Mouse (Mus musculus) forebrain, embryonic 16.5 days (tissue): Measurements from ENCODE around the gene Rab26. TPM values are rescaled to one million over a fixed set of nuclear protein-coding genes. Genes with fewer than 3 reads are reported as not detected.

Experiments used
- ATAC-seq: fragments of 200-750 bp; cut with Nextera tagmentation; 2 replicates; pipeline ENCODE4 v1.8.0; 2017; ENCODE audit warnings: mild to moderate bottlenecking, moderate library complexity
- H3K27ac ChIP-seq: fragments of 300-500 bp; sonication (generic); 2 replicates; pipeline ENCODE4 v1.5.1; 2014; ENCODE audit warnings: low read length, control low read depth
- H3K27me3 ChIP-seq: fragments of 300-500 bp; sonication (generic); replicated peaks from 2 replicates; pipeline ENCODE4 v1.6.1; 2014; ENCODE audit warnings: low read length; ENCODE audit not compliant: control insufficient read depth, insufficient read depth
- H3K36me3 ChIP-seq: fragments of 300-500 bp; sonication (generic); 2 replicates; pipeline ENCODE4 v1.6.1; 2014; ENCODE audit not compliant: control insufficient read depth, insufficient read depth
- H3K4me1 ChIP-seq: fragments of 300-500 bp; sonication (generic); replicated peaks from 2 replicates; pipeline ENCODE4 v1.6.1; 2014; ENCODE audit warnings: low read length; ENCODE audit not compliant: control insufficient read depth, insufficient read depth
- H3K4me2 ChIP-seq: fragments of 300-500 bp; sonication (generic); 2 replicates; pipeline ENCODE4 v1.6.1; 2014; ENCODE audit warnings: mild to moderate bottlenecking, low read length, control low read depth
- H3K4me3 ChIP-seq: fragments of 300-500 bp; sonication (generic); replicated peaks from 2 replicates; pipeline ENCODE4 v1.5.1; 2014; ENCODE audit warnings: mild to moderate bottlenecking, low read length, control low read depth
- H3K9ac ChIP-seq: fragments of 300-500 bp; sonication (generic); replicated peaks from 2 replicates; pipeline ENCODE4 v1.6.1; 2014; ENCODE audit warnings: low read depth, low read length, control low read depth
- H3K9me3 ChIP-seq: fragments of 300-500 bp; sonication (generic); 2 replicates; pipeline ENCODE4 v1.6.1; 2016; ENCODE audit warnings: low read length; ENCODE audit not compliant: control insufficient read depth
- WGBS: fragments of 180-500 bp; shearing (Covaris S2); extraction: QIAGEN DNeasy Blood & Tissue Kit; methylation state at CpG from one replicate; pipeline ENCODE4 v1.1.7; 2014; 5-methylcytosine and 5-hydroxymethylcytosine counted together
- polyA plus RNA-seq: library from polyadenylated mRNA; unstranded; fragments of >200 nt; fragmentation: Nextera tagmentation; extraction: Ambion mirVana; gene quantifications from 2 replicates; pipeline ENCODE4 v1.2.1, GENCODE M21; 2015

The Rab26 gene
- polyA plus RNA-seq, 1 experiment from 2014 or later, result 10.9 TPM

DNA sequence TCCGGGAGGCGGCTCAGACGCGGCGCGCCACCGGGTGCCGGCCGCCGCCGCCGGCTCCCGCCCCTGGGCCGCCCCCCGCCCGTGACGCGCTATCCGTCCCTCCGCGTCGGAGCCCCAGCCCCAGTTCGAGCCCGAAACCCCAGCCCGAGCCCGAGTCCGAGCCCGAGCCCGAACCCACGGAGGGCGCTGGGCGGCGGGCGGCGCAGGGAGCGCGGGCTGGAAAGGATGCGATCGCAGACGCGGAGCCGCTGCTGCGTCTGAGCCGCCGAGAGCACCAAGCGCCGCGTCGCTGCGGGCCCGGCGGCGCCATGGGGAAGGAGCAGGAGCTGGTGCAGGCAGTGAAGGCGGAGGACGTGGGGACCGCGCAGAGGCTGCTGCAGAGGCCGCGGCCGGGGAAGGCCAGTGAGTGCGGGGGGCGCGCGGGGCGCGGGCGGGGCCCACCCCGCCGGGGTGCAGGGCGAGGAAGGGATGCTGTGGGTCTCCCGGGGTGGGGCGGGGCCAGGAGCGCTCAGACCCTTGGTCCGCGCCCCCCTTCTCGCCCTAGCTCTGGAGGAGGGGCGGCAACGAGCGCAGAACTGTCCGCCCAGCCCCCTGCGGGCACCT lies 45.2 kb downstream of the Rab26 start:
- 0% methylated on average over 54 of the region's 81 CpGs for WGBS
- Histone ChIP-seq H3K9me3 (no peaks in the 10 kb centered on the region), H3K27me3 (no peaks in the 10 kb centered on the region), H3K4me2 (peak overlapping the region; percentile 83), H3K36me3 (no peaks in the 10 kb centered on the region), H3K9ac (peak overlapping the region; percentile 97), H3K27ac (peak overlapping the region; percentile 91), H3K4me3 (peak overlapping the region; percentile 94), H3K4me1 (peaks cover 28% of the 10 kb centered on the region)
- peak; percentile 79 for ATAC-seq

DNA sequence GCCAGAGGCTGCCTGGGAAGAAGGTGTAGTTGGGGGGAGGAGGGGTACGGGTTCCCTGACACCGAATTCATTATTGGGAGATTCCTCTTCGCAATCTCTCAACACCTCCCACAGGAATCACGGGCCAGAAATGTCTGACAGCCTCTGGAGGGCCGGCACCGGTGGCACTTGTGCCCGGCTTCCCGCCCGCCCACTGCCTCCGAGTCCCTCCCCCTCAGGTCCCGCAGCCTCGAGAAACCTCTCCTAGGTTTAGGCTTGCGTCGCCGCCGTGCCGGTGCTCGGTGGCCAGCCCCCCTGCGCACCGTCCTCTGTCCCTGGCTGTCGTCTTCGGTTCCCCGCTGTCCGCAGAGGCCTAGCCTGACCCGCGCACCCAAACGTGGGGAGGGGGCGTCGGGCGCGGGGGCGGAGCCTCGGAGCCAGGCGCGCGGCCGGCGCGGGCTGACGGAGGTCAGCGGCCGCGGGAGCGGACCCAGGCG lies 45.8 kb downstream of the Rab26 start, which contains the start of gene Caskin1:
Gene Caskin1 (plus strand): TSS at position 416 of the 476 bp plus-strand sequence.
- H3K9ac ChIP-seq, result peak within 1 kb of the TSS; percentile 97
- no peaks in the 10 kb centered on the region for H3K9me3 ChIP-seq
- H3K4me1 ChIP-seq, result peaks cover 28% of the 10 kb centered on the region
- no peaks in the 10 kb centered on the region for H3K27me3 ChIP-seq
- H3K4me2 ChIP-seq, result peak within 1 kb of the TSS; percentile 83
- WGBS, result under 1% methylated on average over 43 of the region's 45 CpGs
- no peaks in the 10 kb centered on the region for H3K36me3 ChIP-seq
- H3K27ac ChIP-seq, result peak within 1 kb of the TSS; percentile 91
- H3K4me3 ChIP-seq, result peak within 1 kb of the TSS; percentile 94
- ATAC-seq, result peak; percentile 63

DNA sequence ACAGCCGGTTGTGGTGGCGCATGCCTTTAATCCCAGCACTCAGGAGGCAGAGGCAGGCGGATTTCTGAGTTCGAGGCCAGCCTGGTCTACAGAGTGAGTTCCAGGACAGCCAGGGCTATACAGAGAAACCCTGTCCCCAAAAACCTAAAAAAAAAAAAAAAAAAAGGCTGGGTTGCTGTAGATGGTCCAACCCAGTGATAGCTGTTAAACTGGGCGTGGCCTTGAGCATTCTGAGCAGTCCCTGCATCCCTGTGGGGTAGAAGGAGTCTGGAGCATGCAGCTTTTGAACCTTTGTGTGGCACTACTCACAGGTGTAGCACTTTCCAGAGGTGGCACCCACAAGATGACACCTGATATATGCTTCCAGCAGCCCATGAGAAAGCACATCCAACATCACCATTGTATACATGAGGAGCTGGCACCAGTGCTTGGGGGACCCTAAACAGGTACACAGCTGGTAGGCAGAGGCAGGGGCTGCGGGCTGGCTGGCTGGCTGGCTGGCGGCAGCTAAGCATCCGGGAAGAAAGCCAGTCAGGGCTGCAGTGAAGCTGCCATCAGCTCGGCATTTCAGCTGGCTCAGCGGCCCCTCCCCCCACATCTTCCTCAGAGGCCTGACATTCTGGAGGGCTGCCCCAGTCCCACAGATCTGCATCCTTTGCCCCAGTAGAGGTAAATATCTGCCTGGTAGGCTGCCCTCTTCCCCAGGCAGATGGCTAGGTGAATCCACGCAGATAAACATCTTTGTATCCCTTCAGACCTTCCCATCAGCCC lies 48.7 kb downstream of the Rab26 start:
- H3K4me1 ChIP-seq, result peaks cover 24% of the 10 kb centered on the region
- no peaks in the 10 kb centered on the region for H3K27me3 ChIP-seq
- H3K36me3 ChIP-seq, result no peaks in the 10 kb centered on the region
- H3K4me2 ChIP-seq, result no peak overlapping the region
- H3K4me3 ChIP-seq, result no peak overlapping the region
- H3K27ac ChIP-seq, result peak overlapping the region; percentile 19; the same call in 1 of the 2 replicates
- H3K9me3 ChIP-seq, result no peaks in the 10 kb centered on the region
- ATAC-seq, result peak; percentile 14; the same call in 1 of the 2 replicates
- peak overlapping the region; percentile 31; the same call in 1 of the 2 replicates for H3K9ac ChIP-seq
- 45% methylated on average over 11 of the region's 11 CpGs for WGBS

DNA sequence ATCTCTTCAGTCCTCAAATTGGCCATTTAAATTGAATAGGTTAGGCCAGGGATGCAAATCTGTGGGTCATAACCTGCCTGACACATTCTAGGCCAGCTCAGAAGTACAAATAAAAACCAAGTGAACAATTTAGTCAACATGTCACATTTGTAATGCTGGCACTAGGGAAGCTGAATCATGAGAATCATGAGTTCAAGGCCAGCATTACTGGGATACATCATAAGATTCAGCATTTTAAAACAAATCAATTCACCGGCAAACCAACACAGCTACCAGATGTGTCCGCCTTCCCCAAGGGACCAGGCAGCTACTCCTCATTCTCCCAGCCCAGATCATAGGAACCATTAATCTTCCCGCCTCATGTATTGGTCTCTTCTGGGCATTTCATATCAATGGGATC lies 50.5 kb downstream of the Rab26 start:
- WGBS, result 94% methylated on average over 3 of the region's 3 CpGs
- Histone ChIP-seq H3K27me3 (no peaks in the 10 kb centered on the region), H3K9ac (no peak overlapping the region), H3K9me3 (no peaks in the 10 kb centered on the region), H3K4me3 (no peak overlapping the region), H3K4me2 (no peak overlapping the region), H3K27ac (no peak overlapping the region), H3K4me1 (peaks cover 14% of the 10 kb centered on the region), H3K36me3 (no peaks in the 10 kb centered on the region)
- ATAC-seq, result no peak

DNA sequence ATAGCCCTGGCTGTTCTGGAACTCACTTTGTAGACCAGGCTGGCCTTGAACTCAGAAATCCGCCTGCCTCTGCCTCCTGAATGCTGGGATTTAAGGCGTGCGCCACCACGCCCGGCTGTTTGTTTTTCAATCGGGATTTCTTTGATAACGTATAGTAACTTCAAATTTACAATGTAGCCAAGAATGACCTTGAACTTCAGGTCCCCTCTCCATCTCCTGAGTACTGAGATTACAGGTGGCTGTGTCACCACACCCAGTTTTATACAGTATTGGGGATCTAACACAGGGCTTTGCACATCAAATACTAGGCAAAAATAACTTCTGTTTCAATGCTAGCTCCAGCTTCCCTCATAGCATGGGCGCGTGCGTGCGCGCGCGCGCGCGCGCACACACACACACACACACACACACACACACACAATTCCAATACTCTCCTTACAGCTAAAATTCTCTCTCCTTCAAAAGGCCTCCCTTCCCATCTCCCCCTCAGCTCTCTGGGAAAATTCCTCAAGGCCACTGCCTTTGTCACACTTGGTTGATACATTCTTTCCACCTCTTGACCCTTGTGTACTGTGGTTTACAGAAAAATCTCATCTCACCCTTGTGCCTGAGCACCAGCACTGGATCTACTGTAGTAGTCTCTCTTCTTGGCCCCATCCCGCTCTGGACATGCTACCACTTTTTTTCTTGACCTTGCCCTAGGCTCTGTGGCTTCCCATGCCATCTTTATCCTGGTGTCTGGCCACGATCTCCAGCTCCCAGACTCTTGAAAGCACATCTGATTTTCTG lies 52.8 kb downstream of the Rab26 start:
- Histone ChIP-seq H3K9me3 (no peaks in the 10 kb centered on the region), H3K27ac (no peak overlapping the region), H3K27me3 (no peaks in the 10 kb centered on the region), H3K4me2 (no peak overlapping the region), H3K4me1 (peaks cover 18% of the 10 kb centered on the region), H3K4me3 (no peak overlapping the region), H3K36me3 (0 out of 2 replicates have a peak, but pooled peaks cover 2% of the 10 kb centered on the region), H3K9ac (no peak overlapping the region)
- no peak for ATAC-seq
- WGBS, result 94% methylated on average over 20 of the region's 20 CpGs

DNA sequence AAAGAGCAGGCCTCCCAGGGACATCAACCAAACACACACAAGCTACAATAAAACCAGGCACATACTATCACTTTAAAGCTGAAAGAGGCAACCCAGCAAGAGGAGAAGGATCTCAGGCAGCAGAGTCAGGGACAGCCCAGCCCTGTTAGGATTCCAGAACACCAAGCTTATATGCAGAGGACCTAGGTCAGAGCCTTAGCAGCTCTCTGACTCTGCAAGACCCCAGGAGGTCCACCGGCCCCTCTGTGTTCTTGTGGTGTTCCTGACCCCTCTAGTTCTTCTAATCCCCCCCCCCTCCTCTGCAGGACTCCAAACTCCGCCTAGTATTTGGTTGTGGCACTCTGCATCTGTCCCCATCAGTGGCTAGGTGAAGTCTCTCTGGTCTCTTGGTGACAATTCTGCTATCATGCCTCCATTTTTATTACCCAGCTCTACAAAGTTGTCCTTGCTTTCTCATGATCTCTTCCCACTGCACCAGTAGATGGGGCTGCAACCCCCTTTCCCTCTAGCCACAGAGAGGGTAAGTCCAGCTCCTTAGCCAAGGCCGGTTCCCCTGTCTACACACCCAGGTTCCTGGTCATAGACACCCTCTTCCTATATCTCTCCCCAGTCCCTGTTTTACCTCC lies 53.7 kb downstream of the Rab26 start:
- Histone ChIP-seq H3K4me3 (no peak overlapping the region), H3K36me3 (peaks cover 9% of the 10 kb centered on the region), H3K4me1 (peaks cover 15% of the 10 kb centered on the region), H3K4me2 (no peak overlapping the region), H3K9me3 (no peaks in the 10 kb centered on the region), H3K9ac (no peak overlapping the region), H3K27me3 (no peaks in the 10 kb centered on the region), H3K27ac (no peak overlapping the region)
- WGBS, result 45% methylated on average over 3 of the region's 3 CpGs
- ATAC-seq, result no peak

DNA sequence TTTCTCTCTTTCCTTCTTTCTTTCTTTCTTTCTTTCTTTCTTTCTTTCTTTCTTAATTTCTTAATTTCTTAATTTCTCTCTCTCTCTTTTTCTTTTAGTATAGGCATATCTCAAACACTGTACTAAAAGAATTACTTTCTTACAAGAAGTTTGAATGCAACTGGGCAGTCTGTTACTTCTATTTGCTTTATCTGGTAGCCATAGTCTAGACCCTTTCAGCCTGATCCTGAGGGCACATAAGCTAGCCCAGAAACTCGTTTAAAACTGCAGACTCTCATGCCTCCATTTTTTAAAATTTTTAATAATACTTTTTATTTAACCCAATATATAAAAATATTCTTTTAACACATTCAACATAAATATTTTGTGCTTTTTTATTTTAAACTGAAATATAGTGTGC lies 54.6 kb downstream of the Rab26 start:
- H3K9ac ChIP-seq, result no peak overlapping the region
- H3K4me1 ChIP-seq, result peaks cover 12% of the 10 kb centered on the region
- H3K4me3 ChIP-seq, result peak overlapping the region; percentile 79
- no peak for ATAC-seq
- H3K9me3 ChIP-seq, result no peaks in the 10 kb centered on the region
- H3K27me3 ChIP-seq, result no peaks in the 10 kb centered on the region
- H3K4me2 ChIP-seq, result peak overlapping the region; percentile 48
- H3K27ac ChIP-seq, result no peak overlapping the region; the same call in 1 of the 2 replicates
- H3K36me3 ChIP-seq, result peaks cover 9% of the 10 kb centered on the region
- 24% methylated on average over 1 of the region's 1 CpGs for WGBS

DNA sequence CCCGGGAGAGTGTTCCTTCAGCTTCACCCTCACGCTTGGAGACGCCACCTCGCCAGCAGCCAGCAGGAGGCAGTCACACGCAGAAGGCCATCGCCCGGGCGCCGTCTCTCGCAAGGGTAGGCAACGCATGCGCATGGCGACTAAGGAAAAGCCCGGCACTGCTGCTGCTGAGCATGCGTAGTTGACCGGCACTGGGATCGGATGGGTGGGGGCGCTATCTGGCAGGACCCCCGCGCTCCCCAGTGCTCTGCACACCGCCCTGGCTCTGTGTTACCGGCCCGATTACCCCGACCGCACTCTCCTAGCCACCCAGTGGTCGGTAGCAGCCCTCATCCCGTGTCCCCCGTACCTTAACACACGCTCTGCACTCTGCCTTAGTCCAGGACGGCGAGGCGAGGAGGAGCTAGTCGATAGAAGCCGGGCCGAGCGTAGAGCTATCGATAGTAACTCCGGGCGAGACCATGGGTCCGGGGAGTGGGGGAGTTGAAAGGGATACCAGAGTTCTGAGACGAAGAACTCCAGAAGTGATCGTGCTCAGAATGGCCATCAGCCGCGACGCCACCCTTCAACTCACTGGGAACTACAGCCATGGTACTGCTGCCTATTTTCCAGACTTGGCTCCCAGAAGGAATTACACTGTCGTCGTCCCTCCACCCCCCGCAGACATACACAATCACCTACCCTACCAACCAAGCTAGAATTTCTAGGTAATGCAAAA lies 55.2 kb downstream of the Rab26 start, which contains the start of gene Mlst8:
Gene Mlst8 (minus strand): TSS at position 416 of the 718 bp plus-strand sequence.
- peak within 1 kb of the TSS; percentile 76 for H3K4me2 ChIP-seq
- under 1% methylated on average over 48 of the region's 48 CpGs for WGBS
- no peaks in the 10 kb centered on the region for H3K27me3 ChIP-seq
- peaks cover 12% of the 10 kb centered on the region for H3K4me1 ChIP-seq
- peak within 1 kb of the TSS; percentile 97 for H3K27ac ChIP-seq
- ATAC-seq, result peak; percentile 96
- H3K4me3 ChIP-seq, result peak within 1 kb of the TSS; percentile 79
- H3K9me3 ChIP-seq, result no peaks in the 10 kb centered on the region
- peaks cover 9% of the 10 kb centered on the region for H3K36me3 ChIP-seq
- peak within 1 kb of the TSS; percentile 93 for H3K9ac ChIP-seq
